Mouse (Mus musculus) left cerebral cortex, adult 18-20 months (tissue): ENCODE measurements around the gene Zfp287. TPM values are rescaled to one million over a fixed set of nuclear protein-coding genes. Genes with fewer than 3 reads are reported as not detected.

Source experiments
- DNase-seq, 2 experiments: peaks; one replicate each; pipeline ENCODE4 v3.0.0; 2021 to 2022; ENCODE audit warnings: low spot score in 2 of 2, mixed read lengths in 1 of 2
- total RNA-seq, 2 experiments: library from RNA; stranded (reverse); gene quantifications; 2 replicates each; pipeline ENCODE4 v1.2.3; 2021

The Zfp287 gene
- total RNA-seq, 2 experiments from 2014 or later = 16.8 to 17.2 TPM

DNA sequence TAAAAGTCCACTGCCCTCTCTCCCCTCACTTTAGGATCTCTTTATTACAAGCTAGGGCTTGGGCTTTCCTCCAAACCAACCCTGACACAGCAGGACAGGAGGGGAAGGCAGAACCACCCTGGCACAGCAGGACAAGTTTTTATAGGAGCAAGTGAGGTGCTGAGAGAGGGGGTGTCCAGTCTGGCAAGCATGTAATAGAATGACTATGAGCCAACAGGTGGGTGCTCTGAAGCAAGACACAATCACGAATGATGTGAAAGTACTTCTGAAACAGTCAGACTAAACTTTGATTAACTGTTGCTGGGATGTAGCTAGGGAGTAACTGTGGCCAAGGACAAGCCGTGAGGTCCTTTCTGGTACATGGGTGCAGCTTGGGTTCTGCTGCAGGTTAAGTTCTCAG, 25.6 kb downstream of the Zfp287 start:
- no peak for DNase-seq

DNA sequence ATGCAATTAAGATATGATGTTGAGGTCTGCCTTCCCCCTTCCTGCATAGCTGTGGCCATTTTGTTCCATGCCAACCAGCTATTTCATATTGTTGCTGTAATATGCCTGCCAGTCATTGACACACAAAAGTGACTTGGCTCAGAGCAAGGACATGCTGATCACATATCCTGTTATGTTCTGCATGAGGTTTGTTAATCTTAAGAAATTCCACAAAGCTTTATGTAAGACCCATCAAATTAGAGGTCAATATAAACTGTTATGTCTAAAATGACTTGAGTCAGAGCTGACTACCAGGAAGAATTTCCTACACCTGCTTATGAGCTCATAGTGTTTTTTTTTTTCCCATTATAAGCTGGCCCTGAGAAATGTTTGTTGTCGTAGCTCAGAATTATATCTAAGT, 30.5 kb downstream of the Zfp287 start:
- no peak for DNase-seq

DNA sequence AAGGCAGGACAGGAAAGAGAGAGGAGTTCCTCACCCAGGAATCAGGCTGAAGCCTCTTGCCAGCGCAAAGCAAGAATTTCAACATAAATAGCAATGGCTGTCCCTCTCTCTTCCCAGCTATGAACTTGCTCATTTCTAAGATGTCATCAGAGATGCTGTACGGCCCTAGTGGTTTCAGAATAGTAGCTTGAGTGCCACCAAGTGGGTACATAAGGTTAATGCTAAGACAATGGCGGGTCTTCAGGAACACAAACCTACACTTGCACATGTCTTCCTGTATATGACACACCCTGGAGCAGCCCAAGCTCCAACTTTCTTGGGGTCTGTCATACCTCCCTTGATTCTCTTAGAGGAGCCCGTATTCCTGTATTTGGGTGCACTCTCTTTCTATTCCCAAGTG, 32.0 kb downstream of the Zfp287 start:
- DNase-seq = no peak

DNA sequence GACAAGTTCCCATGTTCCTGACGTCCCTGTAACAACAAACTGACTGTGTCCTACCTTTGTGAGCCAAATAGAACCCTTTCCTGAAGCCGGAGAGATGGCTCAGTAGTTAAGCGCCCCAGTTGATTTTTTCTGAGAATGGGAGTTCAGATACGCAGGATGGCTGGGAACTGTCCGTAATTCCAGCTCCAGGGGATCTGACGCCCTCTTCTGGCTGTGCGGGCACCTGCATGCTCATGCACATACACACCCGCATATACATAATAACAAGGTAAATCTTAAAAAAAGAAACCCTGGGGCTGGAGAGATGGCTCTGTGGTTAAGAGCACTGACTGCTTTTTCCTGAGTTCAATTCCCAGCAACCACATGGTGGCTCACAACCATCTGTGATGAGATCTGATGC, 36.6 kb downstream of the Zfp287 start:
- DNase-seq = no peak

DNA sequence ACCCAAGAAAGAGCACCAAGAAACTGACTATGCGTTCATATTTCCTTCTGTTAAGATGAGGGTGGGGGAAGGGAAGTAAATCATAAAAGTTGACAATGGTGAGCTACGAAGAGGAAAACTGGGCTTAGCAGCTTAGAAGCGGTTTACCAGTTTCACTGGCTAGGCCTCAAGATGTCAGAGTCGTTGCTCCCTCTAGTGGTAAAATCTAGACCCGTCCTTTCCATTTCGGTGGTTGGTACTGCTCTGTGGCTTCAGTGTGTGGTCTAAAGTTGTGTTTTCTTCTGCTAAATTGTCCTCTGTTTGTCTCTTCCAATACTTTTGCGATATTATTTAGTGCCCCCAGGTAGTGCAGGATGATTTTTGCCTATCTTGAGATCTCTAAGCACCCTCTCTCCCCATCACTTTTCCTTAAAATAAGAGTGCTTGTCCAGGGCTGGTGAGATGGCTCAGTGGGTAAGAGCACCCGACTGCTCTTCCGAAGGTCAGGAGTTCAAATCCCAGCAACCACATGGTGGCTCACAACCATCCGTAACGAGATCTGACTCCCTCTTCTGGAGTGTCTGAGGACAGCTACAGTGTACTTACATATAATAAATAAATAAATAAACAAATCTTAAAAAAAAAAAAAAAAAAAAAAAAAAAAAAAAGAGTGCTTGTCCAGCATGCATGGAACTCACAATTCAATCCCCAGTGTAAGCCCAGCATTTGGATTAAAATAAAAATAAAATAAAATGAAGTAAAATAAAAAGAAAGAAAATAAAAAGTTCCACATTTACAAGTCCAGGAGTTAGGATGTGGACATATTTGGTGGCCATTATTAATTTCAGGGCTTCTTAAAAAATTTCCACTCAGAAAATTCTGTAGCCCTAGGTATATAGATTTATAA, 38.2 kb downstream of the Zfp287 start:
- DNase-seq = peak in 1 of 2 experiments; percentile 27

DNA sequence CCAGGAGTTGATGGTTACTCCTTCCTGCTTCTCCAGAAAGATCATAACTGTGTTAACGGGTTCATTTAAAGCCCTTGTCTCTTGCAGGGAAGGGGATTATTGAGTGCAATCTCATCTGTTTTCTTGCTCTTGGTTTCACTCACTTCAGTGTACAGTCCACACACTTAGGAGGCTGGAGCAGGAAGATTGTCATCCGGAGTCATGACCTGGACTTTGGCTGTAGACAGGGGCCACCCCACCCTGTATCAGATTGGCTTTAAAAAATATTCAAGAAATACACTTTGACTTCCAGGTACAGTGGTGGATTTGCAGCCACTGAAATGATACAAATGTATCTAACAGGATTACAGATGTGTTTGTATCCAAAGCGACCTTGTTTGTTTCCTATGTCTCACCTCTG, 40.1 kb downstream of the Zfp287 start:
- no peak for DNase-seq

GRCm38 (mm10) chr11:62679954-62680353, 51.8 kb downstream of the Zfp287 start:
- no peak for DNase-seq

GRCm38 (mm10) chr11:62678778-62679354, 52.8 kb downstream of the Zfp287 start:
- no peak for DNase-seq

DNA sequence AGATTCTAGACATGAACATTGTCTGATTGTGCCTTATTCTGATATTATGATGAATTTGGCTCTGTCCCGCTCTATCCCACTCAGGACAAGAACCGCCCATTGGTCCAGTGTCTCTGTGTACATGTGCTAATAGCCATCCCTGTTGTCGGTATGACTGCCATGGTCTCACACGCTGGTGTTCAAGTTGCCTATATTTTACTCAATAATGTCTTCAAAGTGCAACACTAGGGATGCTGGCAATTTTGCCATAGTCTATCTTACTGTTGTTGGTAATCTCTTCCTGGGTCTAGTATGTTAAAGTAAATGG, 55.5 kb downstream of the Zfp287 start:
- DNase-seq = no peak

GRCm38 (mm10) chr11:62675480-62676289, 56.0 kb downstream of the Zfp287 start:
- peak; percentile 69 for DNase-seq

DNA sequence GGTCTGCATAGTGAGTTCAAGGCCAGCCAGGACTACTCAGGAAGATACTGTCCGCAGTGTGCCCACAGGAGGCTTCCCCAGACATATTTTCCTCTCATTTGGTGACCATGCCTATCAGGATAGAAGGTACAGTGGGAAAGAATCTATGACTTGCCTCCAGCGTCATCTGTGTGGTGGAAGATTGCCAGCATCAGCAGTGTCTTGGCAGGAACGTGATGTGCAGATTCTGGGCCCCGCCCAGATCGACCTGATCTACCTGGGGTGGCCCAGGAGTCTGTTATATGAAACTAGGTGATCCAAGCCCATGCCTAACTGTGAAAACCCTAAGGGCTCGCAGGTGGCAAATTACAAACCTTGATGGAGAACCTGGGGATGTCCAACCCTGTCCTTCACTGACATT, 61.7 kb downstream of the Zfp287 start:
- no peak for DNase-seq

- DNase-seq = peak; percentile 70 to 81
These were observed 62.2 kb downstream of the Zfp287 start for GRCm38 (mm10) chr11:62669471-62669870.

DNA sequence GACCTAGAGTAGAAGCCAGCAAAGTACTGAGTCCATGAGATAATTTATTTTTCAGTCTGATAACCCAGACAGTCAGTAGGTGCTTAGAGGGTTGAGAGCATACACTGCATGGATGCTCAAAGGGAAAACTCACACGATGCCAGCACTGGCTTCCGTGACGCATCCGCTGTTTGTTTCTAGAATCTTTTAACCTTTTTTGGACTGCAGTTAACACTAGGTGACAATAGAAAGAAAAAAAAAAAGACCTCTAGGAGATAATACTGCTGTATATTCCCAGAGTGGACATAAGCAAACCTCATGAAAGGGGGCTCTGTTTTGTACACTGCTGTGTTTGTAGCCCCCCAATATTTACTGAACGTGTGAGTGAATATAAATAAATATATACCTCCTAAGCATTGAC, 62.7 kb downstream of the Zfp287 start:
- no peak for DNase-seq

DNA sequence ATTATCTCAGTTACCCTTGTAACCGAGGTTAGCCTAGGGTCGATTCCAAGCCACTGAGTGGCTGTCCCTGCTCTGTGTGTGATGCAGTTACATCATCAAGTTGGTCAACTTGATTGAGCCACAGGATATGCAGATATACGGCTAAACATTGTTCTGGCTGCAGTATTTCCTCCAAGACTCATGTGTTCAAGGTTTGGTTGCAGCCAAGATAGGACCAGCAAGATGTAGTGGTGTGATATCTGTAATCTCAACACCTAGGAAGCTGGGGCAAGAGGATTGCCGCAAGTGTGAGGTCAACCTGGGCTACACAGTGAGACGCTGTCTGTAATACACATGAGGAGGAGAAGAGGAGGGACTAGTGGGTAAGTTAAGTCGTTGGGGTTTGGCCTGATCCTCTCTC, 67.5 kb downstream of the Zfp287 start:
- no peak for DNase-seq

- DNase-seq = no peak
These were observed 70.8 kb downstream of the Zfp287 start for GRCm38 (mm10) chr11:62660885-62661284.

DNA sequence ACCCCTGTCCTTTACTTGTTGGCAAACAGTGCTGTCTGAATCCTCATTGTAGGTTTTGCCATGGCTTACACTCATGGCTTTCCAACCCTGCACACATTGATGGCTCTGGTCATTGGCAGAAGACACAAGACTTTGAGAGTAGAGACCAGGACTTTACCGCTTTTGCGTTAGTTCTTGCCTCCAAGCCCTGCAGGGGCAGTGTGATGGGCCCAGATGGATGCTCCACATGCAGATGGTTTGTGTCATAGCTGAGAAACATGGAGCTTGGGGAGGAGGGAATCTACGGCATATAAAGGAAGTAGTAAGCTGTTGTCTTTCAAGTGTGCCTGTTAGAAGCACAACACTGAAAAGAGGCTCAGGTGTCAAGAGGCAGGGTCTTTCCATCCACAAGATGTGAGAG, 79.6 kb downstream of the Zfp287 start:
- no peak for DNase-seq

- DNase-seq = no peak
These were observed 80.1 kb downstream of the Zfp287 start for GRCm38 (mm10) chr11:62651563-62651962.

Other genes with a start within 250 kb of the Zfp287 start
- gene Cenpv, start 192.6 kb downstream of the Zfp287 start, total RNA-seq = 10 to 100 TPM; 34.7 to 36.9 TPM
- gene Ubb, start 180.7 kb downstream of the Zfp287 start, total RNA-seq = 1,000 to 10,000 TPM; 1,699 to 1,805 TPM
- 10 to 100 TPM; 21.1 to 21.2 TPM for gene Trpv2, start 157.4 kb downstream of the Zfp287 start, total RNA-seq
- 10 to 100 TPM; 24.2 to 28.0 TPM for gene Lrrc75a, start 83.4 kb downstream of the Zfp287 start, total RNA-seq
- 10 to 100 TPM; 23.7 to 24.0 TPM for gene Mmgt2, start 83.2 kb downstream of the Zfp287 start, total RNA-seq
- gene Gm10428, start 21.2 kb upstream of the Zfp287 start, total RNA-seq = not detected
- 10 to 100 TPM; 17.8 to 19.5 TPM for gene Zfp286, start 57.6 kb upstream of the Zfp287 start, total RNA-seq
- gene Trim16, start 88.3 kb upstream of the Zfp287 start, total RNA-seq = 1 to 10 TPM; 2.4 to 2.6 TPM
- gene Fbxw10, start 115.2 kb upstream of the Zfp287 start, total RNA-seq = under 1 TPM; 0.47 to 0.74 TPM
- 10 to 100 TPM; 34.8 to 36.7 TPM for gene Tvp23b, start 147.6 kb upstream of the Zfp287 start, total RNA-seq
- not detected for gene Cdrt4, start 219.3 kb upstream of the Zfp287 start, total RNA-seq